Mouse (Mus musculus) myocyte (in vitro differentiated cells): Measurements from ENCODE around the gene Kmt2d. TPM values are rescaled to one million over a fixed set of nuclear protein-coding genes. Genes with fewer than 3 reads are reported as not detected.

Experiments
- H3K27me3 ChIP-seq: one replicate; pipeline ENCODE4 v1.6.1; 2011; ENCODE audit not compliant: control insufficient read depth, insufficient read depth, insufficient read length
- H3K36me3 ChIP-seq: one replicate; pipeline ENCODE4 v1.6.1; 2011; ENCODE audit not compliant: control insufficient read depth, insufficient read depth
- H3K4me2 ChIP-seq: one replicate; pipeline ENCODE4 v1.6.1; 2011; ENCODE audit warnings: low read depth, control low read depth
- H3K4me3 ChIP-seq: one replicate; pipeline ENCODE4 v1.5.1; 2011; ENCODE audit warnings: mild to moderate bottlenecking, control low read depth, moderate library complexity
- H3K79me2 ChIP-seq: one replicate; pipeline ENCODE4 v1.6.1; 2011; ENCODE audit not compliant: control insufficient read depth, insufficient read depth
- H3ac ChIP-seq: one replicate; pipeline ENCODE4 v1.6.1; 2011; ENCODE audit not compliant: control insufficient read depth, insufficient read length
- CEBPB ChIP-seq: IDR thresholded peaks from 2 replicates; pipeline ENCODE4 v1.6.1; 2011; ENCODE audit warnings: mild to moderate bottlenecking, moderate library complexity; ENCODE audit not compliant: poor library complexity, insufficient read depth, severe bottlenecking
- E2F4 ChIP-seq: IDR thresholded peaks from one replicate; pipeline ENCODE4 v1.6.1; 2011; ENCODE audit warnings: mild to moderate bottlenecking, control low read depth, moderate library complexity; ENCODE audit not compliant: insufficient read depth
- MAX ChIP-seq: IDR thresholded peaks from one replicate; pipeline ENCODE4 v1.6.1; 2011; ENCODE audit warnings: low read depth, mild to moderate bottlenecking, control low read depth
- MYOD1 ChIP-seq, 3 experiments: IDR thresholded peaks; one replicate each; pipeline ENCODE4 v1.6.1; 2011; ENCODE audit warnings: control low read depth in 2 of 3, low read depth in 2 of 3, mild to moderate bottlenecking in 2 of 3, moderate library complexity in 1 of 3; ENCODE audit not compliant: insufficient read length in 2 of 3, control insufficient read depth in 1 of 3
- MYOG ChIP-seq, 3 experiments: IDR thresholded peaks; one replicate each; pipeline ENCODE4 v1.6.1; 2011; ENCODE audit warnings: control low read depth in 2 of 3, low read depth in 2 of 3, mild to moderate bottlenecking in 2 of 3; ENCODE audit not compliant: insufficient read length in 2 of 3, control insufficient read depth in 1 of 3, insufficient read depth in 1 of 3
- POLR2A ChIP-seq: IDR thresholded peaks from one replicate; pipeline ENCODE4 v1.6.1; 2011; ENCODE audit warnings: low read depth, mild to moderate bottlenecking, control low read depth, moderate library complexity; ENCODE audit not compliant: insufficient read length
- POLR2AphosphoS2 ChIP-seq: IDR thresholded peaks from one replicate; pipeline ENCODE4 v1.6.1; 2011; ENCODE audit warnings: low read depth, control low read depth; ENCODE audit not compliant: insufficient read length
- REST ChIP-seq: IDR thresholded peaks from one replicate; pipeline ENCODE4 v1.6.1; 2011; ENCODE audit warnings: mild to moderate bottlenecking, control low read depth, moderate library complexity; ENCODE audit not compliant: insufficient read depth, insufficient read length
- SRF ChIP-seq: IDR thresholded peaks from one replicate; pipeline ENCODE4 v1.6.1; 2011; ENCODE audit warnings: low read depth; ENCODE audit not compliant: control insufficient read depth, insufficient read length
- TCF12 ChIP-seq: IDR thresholded peaks from one replicate; pipeline ENCODE4 v1.6.1; 2011; ENCODE audit warnings: mild to moderate bottlenecking, control low read depth; ENCODE audit not compliant: poor library complexity, insufficient read depth, severe bottlenecking
- TCF3 ChIP-seq: IDR thresholded peaks from one replicate; pipeline ENCODE4 v1.6.1; 2011; ENCODE audit warnings: low read depth, control low read depth; ENCODE audit not compliant: insufficient read length
- USF1 ChIP-seq: IDR thresholded peaks from one replicate; pipeline ENCODE4 v1.6.1; 2011; ENCODE audit warnings: low read depth, mild to moderate bottlenecking, control low read depth, moderate library complexity
- polyA plus RNA-seq: library from polyadenylated mRNA; unstranded; fragments of >200 nt; fragmentation: generic; extraction: Trizol; gene quantifications from one replicate; pipeline ENCODE4 v1.2.1, GENCODE M21; 2012; ENCODE audit warnings: missing spikeins

Kmt2d gene
- polyA plus RNA-seq, 1 experiment, result 27.1 TPM

- TF ChIP-seq REST (peak; percentile 9), MAX (no peak), MYOG (IDR thresholded peaks at IDR 0.05; ENCODE audit: control insufficient read depth in 1 of 3, insufficient read depth in 1 of 3, insufficient read length in 2 of 3, low read depth in 2 of 3) (peak in 1 of 3 experiments; percentile 35), TCF3 (no peak), MYOD1 (IDR thresholded peaks at IDR 0.05; ENCODE audit: control insufficient read depth in 1 of 3, insufficient read length in 2 of 3, low read depth in 2 of 3) (no peak), POLR2AphosphoS2 (no peak), USF1 (no peak), SRF (no peak)
- Histone ChIP-seq H3ac (peak overlapping the region; percentile 2), H3K4me3 (no peak overlapping the region), H3K36me3 (no peaks in the 10 kb centered on the region), H3K27me3 (peaks cover 64% of the 10 kb centered on the region), H3K4me2 (peak overlapping the region; percentile 22), H3K79me2 (no peaks in the 10 kb centered on the region)
These were observed 78.6 kb downstream of the Kmt2d start for GRCm38 (mm10) chr15:98792233-98793020.

DNA sequence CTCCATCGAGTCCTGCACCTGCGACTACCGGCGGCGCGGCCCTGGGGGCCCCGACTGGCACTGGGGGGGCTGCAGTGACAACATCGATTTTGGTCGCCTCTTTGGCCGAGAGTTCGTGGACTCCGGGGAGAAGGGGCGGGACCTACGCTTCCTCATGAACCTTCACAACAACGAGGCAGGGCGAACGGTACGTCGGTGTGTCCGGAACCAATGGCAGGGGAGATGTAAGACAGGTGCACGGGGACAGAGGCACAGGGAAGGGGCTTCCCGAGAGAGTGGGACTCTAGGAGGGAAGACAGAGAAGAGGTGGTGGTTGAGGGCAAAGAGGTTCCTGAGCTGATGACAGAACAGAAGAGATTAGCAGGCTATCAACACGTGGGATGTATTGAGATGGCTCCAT is 79.2 kb downstream of the Kmt2d start:
- Histone ChIP-seq H3K4me3 (no peak overlapping the region), H3K79me2 (no peaks in the 10 kb centered on the region), H3K27me3 (peaks cover 60% of the 10 kb centered on the region), H3K36me3 (no peaks in the 10 kb centered on the region), H3K4me2 (no peak overlapping the region), H3ac (no peak overlapping the region)
- TF ChIP-seq TCF12, result no peak
- TF ChIP-seq SRF, result no peak
- TF ChIP-seq TCF3, result no peak
- no peak for TF ChIP-seq POLR2A
- TF ChIP-seq MAX, result no peak
- TF ChIP-seq USF1, result no peak
- TF ChIP-seq E2F4, result no peak
- no peak for TF ChIP-seq REST
- TF ChIP-seq MYOD1 (IDR thresholded peaks at IDR 0.05; ENCODE audit: control insufficient read depth in 1 of 3, insufficient read length in 2 of 3, low read depth in 2 of 3), result no peak

DNA sequence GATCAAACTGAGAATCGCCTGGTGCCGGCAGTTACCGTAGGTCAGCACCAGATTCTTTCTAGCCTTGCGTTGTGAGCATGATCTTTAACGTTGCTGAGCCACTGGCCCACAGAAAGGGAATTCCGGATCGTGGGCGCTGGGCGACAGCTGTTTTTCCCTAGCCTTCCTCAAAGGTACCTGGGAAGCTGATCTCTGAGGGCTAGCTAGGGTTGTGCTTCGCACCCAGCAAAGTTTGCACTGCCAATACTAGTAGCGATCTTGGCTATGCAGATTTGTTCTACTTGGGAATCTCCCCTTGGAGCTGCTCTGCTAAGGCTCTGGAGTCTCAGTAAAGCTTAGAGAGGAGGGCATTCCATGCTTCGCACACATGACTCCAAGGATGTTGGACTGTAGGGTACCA is 79.8 kb downstream of the Kmt2d start:
- peaks cover 55% of the 10 kb centered on the region for H3K27me3 ChIP-seq
- no peak overlapping the region for H3ac ChIP-seq
- peak overlapping the region; percentile 54 for H3K4me2 ChIP-seq
- no peaks in the 10 kb centered on the region for H3K36me3 ChIP-seq
- TF ChIP-seq MYOD1 (IDR thresholded peaks at IDR 0.05; ENCODE audit: control insufficient read depth in 1 of 3, insufficient read length in 2 of 3, low read depth in 2 of 3), result peak in 1 of 3 experiments; percentile 23
- TF ChIP-seq TCF3, result no peak
- no peak overlapping the region for H3K4me3 ChIP-seq
- no peaks in the 10 kb centered on the region for H3K79me2 ChIP-seq

- H3K4me3 ChIP-seq, result no peak overlapping the region
- no peaks in the 10 kb centered on the region for H3K36me3 ChIP-seq
These were observed 80.2 kb downstream of the Kmt2d start for GRCm38 (mm10) chr15:98790761-98791160.

GRCm38 (mm10) chr15:98789661-98790535 is 81.1 kb downstream of the Kmt2d start, which contains the start of gene Wnt1:
Gene Wnt1, plus strand, starts transcription at chr15:98789857.
- Histone ChIP-seq H3K36me3 (no peaks in the 10 kb centered on the region), H3K27me3 (peaks cover 48% of the 10 kb centered on the region), H3ac (no peak within 1 kb of the TSS), H3K4me3 (no peak within 1 kb of the TSS), H3K79me2 (no peaks in the 10 kb centered on the region), H3K4me2 (peak within 1 kb of the TSS; percentile 54)
- TF ChIP-seq MAX, result no peak
- TF ChIP-seq MYOG (IDR thresholded peaks at IDR 0.05; ENCODE audit: control insufficient read depth in 1 of 3, insufficient read depth in 1 of 3, insufficient read length in 2 of 3, low read depth in 2 of 3), result peak in 1 of 3 experiments; percentile 18
- TF ChIP-seq MYOD1 (IDR thresholded peaks at IDR 0.05; ENCODE audit: control insufficient read depth in 1 of 3, insufficient read length in 2 of 3, low read depth in 2 of 3), result peak in 1 of 3 experiments; percentile 36

More at GRCm38 (mm10) chr15:98790761-98791160, 80.2 kb downstream of the Kmt2d start:
- no peak overlapping the region for H3ac ChIP-seq
- H3K4me2 ChIP-seq, result peak overlapping the region; percentile 54
- TF ChIP-seq CEBPB (no peak), MAX (no peak), USF1 (no peak), POLR2AphosphoS2 (no peak), MYOG (IDR thresholded peaks at IDR 0.05; ENCODE audit: control insufficient read depth in 1 of 3, insufficient read depth in 1 of 3, insufficient read length in 2 of 3, low read depth in 2 of 3) (peak in 1 of 3 experiments; percentile 61), REST (no peak), TCF12 (no peak), E2F4 (no peak), MYOD1 (IDR thresholded peaks at IDR 0.05; ENCODE audit: control insufficient read depth in 1 of 3, insufficient read length in 2 of 3, low read depth in 2 of 3) (peak in 2 of 3 experiments; percentile 38 to 49), TCF3 (no peak), POLR2A (no peak)
- no peaks in the 10 kb centered on the region for H3K79me2 ChIP-seq
- H3K27me3 ChIP-seq, result peaks cover 54% of the 10 kb centered on the region
